Mouse (Mus musculus): ENCODE data around the gene E330009J07Rik.

GRCm38 (mm10) chr6:40435151-40436046 is 536 bp downstream of the E330009J07Rik start:
- no peak for TF ChIP-seq USF1 (IDR thresholded peaks at IDR 0.05; ENCODE audit: low read depth)
- TF ChIP-seq POLR2A (IDR thresholded peaks at IDR 0.05; ENCODE audit: insufficient read length, low read depth): no peak
- no peak for TF ChIP-seq TCF12 (IDR thresholded peaks at IDR 0.05; ENCODE audit: insufficient read depth, poor library complexity, severe bottlenecking)
- TF ChIP-seq MYOG (IDR thresholded peaks at IDR 0.05; ENCODE audit: control insufficient read depth in 1 of 3, insufficient read depth in 1 of 3, insufficient read length in 2 of 3, low read depth in 2 of 3): no peak
- TF ChIP-seq REST (IDR thresholded peaks at IDR 0.05; ENCODE audit: insufficient read depth, insufficient read length): no peak
- no peak for TF ChIP-seq E2F4 (IDR thresholded peaks at IDR 0.05; ENCODE audit: insufficient read depth)
- TF ChIP-seq CEBPB (IDR thresholded peaks at IDR 0.05; ENCODE audit: insufficient read depth, poor library complexity, severe bottlenecking): no peak
- no peak for TF ChIP-seq POLR2AphosphoS2 (IDR thresholded peaks at IDR 0.05; ENCODE audit: insufficient read length, low read depth)
- no peak for TF ChIP-seq MYOD1 (IDR thresholded peaks at IDR 0.05; ENCODE audit: control insufficient read depth in 1 of 3, insufficient read length in 2 of 3, low read depth in 2 of 3)

Measured in myocyte (in vitro differentiated cells).